ENCODE assay signal across 24 mouse cellular contexts in the genomic region with DNA sequence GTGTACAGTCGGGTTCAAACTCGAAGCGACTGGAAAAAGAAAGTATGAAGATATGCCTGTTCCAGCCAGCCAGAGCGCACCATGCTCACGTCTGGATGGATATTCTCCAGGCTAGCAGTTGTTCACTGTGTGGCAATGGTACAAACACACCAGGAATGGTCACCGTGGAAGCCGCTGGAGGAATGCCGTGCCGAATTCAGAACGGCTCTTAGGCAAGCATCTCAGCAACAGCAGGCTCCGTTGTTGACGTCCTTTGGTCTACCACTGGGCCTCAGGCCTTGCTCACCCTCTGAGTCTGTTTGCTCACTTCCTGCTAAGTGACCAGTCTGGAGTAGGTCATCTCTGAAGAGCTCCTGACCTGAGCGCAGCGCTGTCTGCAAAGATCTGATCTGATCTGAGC. TPM values are rescaled to one million over a fixed set of nuclear protein-coding genes. Genes with fewer than 3 reads are reported as not detected.
DNase-seq lines count a peak whose midpoint lies in the region; ATAC-seq and TF ChIP-seq lines count a peak whose summit lies in the region.
"Had no signal": no experiment of that assay in that cellular context is flagged by ENCODE, and none has a peak within 500 bp of the region (broad histone marks: within the 10 kb centered on the region; RNA-seq: fewer than 3 reads in every experiment).

No protein-coding gene starts in this region.

- no peak overlapping the region for H3K9ac ChIP-seq in kidney, embryonic 14.5 days (ENCODE audit: low read depth, low read length)
- peak overlapping the region; percentile 16; the same call in 1 of the 2 replicates for H3K9ac ChIP-seq in stomach, embryonic 15.5 days
- no peak overlapping the region for H3K9ac ChIP-seq in stomach, postnatal 0 days (ENCODE audit: low read length)
- H3K9ac ChIP-seq: embryonic facial prominence, embryonic 12.5 days; embryonic facial prominence, embryonic 15.5 days; forebrain, postnatal 0 days; hindbrain, embryonic 13.5 days; intestine, embryonic 15.5 days had no signal

- TF ChIP-seq CTCF in gastrocnemius, adult 2 months (IDR thresholded peaks at IDR 0.05), result no peak
- no peak for TF ChIP-seq CTCF in stomach, postnatal 0 days (IDR thresholded peaks at IDR 0.05; ENCODE audit: low read depth)

- H3K36me3 ChIP-seq in kidney, embryonic 14.5 days (ENCODE audit: control insufficient read depth, insufficient read depth, low read length), result peaks cover 9% of the 10 kb centered on the region; the same call in 1 of the 2 replicates
- H3K36me3 ChIP-seq in stomach, embryonic 15.5 days, result peaks cover 13% of the 10 kb centered on the region
- H3K36me3 ChIP-seq in stomach, postnatal 0 days (ENCODE audit: control insufficient read depth, insufficient read depth, low read length), result peaks cover 11% of the 10 kb centered on the region; the same call in 1 of the 2 replicates
- H3K36me3 ChIP-seq: hindbrain, embryonic 13.5 days had no signal

- intact Hi-C loops in gastrocnemius, adult 2 months (cut with DNase I), result no loop called here

- no peak overlapping the region for H3K4me3 ChIP-seq in gastrocnemius, adult 2 months
- H3K4me3 ChIP-seq in kidney, embryonic 14.5 days (ENCODE audit: low read length), result no peak overlapping the region
- no peak overlapping the region for H3K4me3 ChIP-seq in stomach, embryonic 15.5 days (replicated peaks)
- H3K4me3 ChIP-seq in stomach, postnatal 0 days (ENCODE audit: low read depth, low read length), result no peak overlapping the region
- H3K4me3 ChIP-seq: embryonic facial prominence, embryonic 12.5 days; embryonic facial prominence, embryonic 15.5 days; hindbrain, embryonic 10.5 days; hindbrain, embryonic 13.5 days; intestine, embryonic 15.5 days had no signal

- TF ChIP-seq EP300 in stomach, postnatal 0 days (optimal IDR thresholded peaks at IDR 0.05), result no peak

- peak overlapping the region; percentile 82 for H3K27ac ChIP-seq in gastrocnemius, adult 2 months
- H3K27ac ChIP-seq in kidney, embryonic 14.5 days (ENCODE audit: low read depth, low read length), result 0 out of 2 replicates have a peak overlapping the region, but pooled peaks have one; percentile 43
- H3K27ac ChIP-seq in stomach, embryonic 15.5 days, result peak overlapping the region; percentile 7; the same call in 1 of the 2 replicates
- H3K27ac ChIP-seq in stomach, postnatal 0 days (replicated peaks), result no peak overlapping the region
- H3K27ac ChIP-seq: embryonic facial prominence, embryonic 12.5 days; hindbrain, embryonic 10.5 days; hindbrain, embryonic 13.5 days; intestine, embryonic 15.5 days had no signal

- H3K27me3 ChIP-seq in kidney, embryonic 14.5 days (ENCODE audit: control insufficient read depth, insufficient read depth, low read length), result no peaks in the 10 kb centered on the region
- no peaks in the 10 kb centered on the region for H3K27me3 ChIP-seq in stomach, embryonic 15.5 days (replicated peaks)
- H3K27me3 ChIP-seq in stomach, postnatal 0 days (ENCODE audit: control insufficient read depth, insufficient read depth, low read length), result no peaks in the 10 kb centered on the region
- H3K27me3 ChIP-seq: CH12.LX; embryonic facial prominence, embryonic 12.5 days; embryonic facial prominence, embryonic 15.5 days; intestine, embryonic 15.5 days had no signal

- peaks cover 52% of the 10 kb centered on the region for H3K4me1 ChIP-seq in kidney, embryonic 14.5 days (ENCODE audit: control insufficient read depth, insufficient read depth, low read length)
- peaks cover 42% of the 10 kb centered on the region for H3K4me1 ChIP-seq in stomach, embryonic 15.5 days
- peaks cover 2% of the 10 kb centered on the region; the same call in 1 of the 2 replicates for H3K4me1 ChIP-seq in stomach, postnatal 0 days (replicated peaks; ENCODE audit: control insufficient read depth, insufficient read depth)

- no peak overlapping the region for H3K4me2 ChIP-seq in kidney, embryonic 14.5 days (replicated peaks; ENCODE audit: low read depth, low read length)
- H3K4me2 ChIP-seq in stomach, embryonic 15.5 days, result no peak overlapping the region
- H3K4me2 ChIP-seq in stomach, postnatal 0 days (replicated peaks; ENCODE audit: low read depth), result no peak overlapping the region
- H3K4me2 ChIP-seq: embryonic facial prominence, embryonic 12.5 days; embryonic facial prominence, embryonic 15.5 days; hindbrain, embryonic 13.5 days had no signal

- peak; percentile 45 for DNase-seq in gastrocnemius, adult 2 months
- DNase-seq in gastrocnemius, postnatal 10 days, result no peak
- no peak for DNase-seq in kidney, postnatal 10 days
- no peak for DNase-seq in stomach, postnatal 0 days (ENCODE audit: low spot score)
- DNase-seq in yolk sac, embryonic 10.5 days (ENCODE audit: low spot score), result peak; percentile 65
- DNase-seq: adrenal gland, adult 2 months; adrenal gland, postnatal 14 days; B cell, adult 2 months; cerebellum, adult 11 months; cerebellum, adult 2 months; cerebellum, adult 9-11 months; forebrain, postnatal 0 days; gastrocnemius, postnatal 14 days; heart, adult 11 months had no signal

- ATAC-seq in kidney, embryonic 14.5 days (ENCODE audit: low FRiP score, low TSS enrichment), result no peak
- no peak for ATAC-seq in stomach, embryonic 15.5 days (ENCODE audit: insufficient read depth, low FRiP score, low read depth)
- no peak for ATAC-seq in stomach, postnatal 0 days (ENCODE audit: low FRiP score, low TSS enrichment)
- ATAC-seq in megakaryocyte-erythroid progenitor cell, adult 5-6 weeks (replicated peaks; ENCODE audit: low FRiP score, low TSS enrichment, poor library complexity, severe bottlenecking), result no peak
- ATAC-seq: forebrain, embryonic 14.5 days; forebrain, postnatal 0 days; intestine, embryonic 15.5 days had no signal

- H3K9me3 ChIP-seq in kidney, embryonic 14.5 days (ENCODE audit: control insufficient read depth, low read length), result no peaks in the 10 kb centered on the region
- no peaks in the 10 kb centered on the region for H3K9me3 ChIP-seq in stomach, embryonic 15.5 days
- H3K9me3 ChIP-seq in stomach, postnatal 0 days (ENCODE audit: control insufficient read depth, low read length), result no peaks in the 10 kb centered on the region
- H3K9me3 ChIP-seq: embryonic facial prominence, embryonic 12.5 days; embryonic facial prominence, embryonic 15.5 days; hindbrain, embryonic 10.5 days; hindbrain, embryonic 13.5 days; intestine, embryonic 15.5 days had no signal

- WGBS in kidney, embryonic 14.5 days, result 85% methylated on average over 14 of the region's 14 CpGs
- 79% methylated on average over 14 of the region's 14 CpGs for WGBS in stomach, embryonic 15.5 days
- WGBS in stomach, postnatal 0 days, result 77% methylated on average over 14 of the region's 14 CpGs

RNA-seq across cellular contexts. Expression of gene Gns, which starts 53.9 kb away (rescaled TPM):
- 10 to 100 TPM; 27.3 to 34.0 TPM for total RNA-seq in gastrocnemius, adult 2 months (2021)
- 10 to 100 TPM; 43.5 to 57.5 TPM for total RNA-seq in gastrocnemius, postnatal 10 days (2021)
- 26.5 and 48.7 TPM in 2 replicates for polyA plus RNA-seq in kidney, embryonic 14.5 days (2014; fragmentation: Nextera tagmentation; extraction: Ambion mirVana)
- 39.6 and 44.2 TPM in 2 replicates for polyA plus RNA-seq in stomach, embryonic 15.5 days (2015; fragmentation: Nextera tagmentation; extraction: Ambion mirVana)
- polyA plus RNA-seq in stomach, postnatal 0 days (2015; fragmentation: Nextera tagmentation; extraction: Ambion mirVana), result 25.7 and 26.1 TPM in 2 replicates
- 21.9 and 33.9 TPM in 2 replicates for total RNA-seq in megakaryocyte-erythroid progenitor cell, adult 5-6 weeks (2014; fragmentation: Nextera tagmentation)
- 17.3 and 23.7 TPM in 2 replicates for total RNA-seq in megakaryocyte-erythroid progenitor cell, adult 5-6 weeks (2017)

RNA-seq across cellular contexts. Expression of gene Rassf3, which starts 57.3 kb away (rescaled TPM):
- 10 to 100 TPM; 29.2 to 47.3 TPM for total RNA-seq in gastrocnemius, adult 2 months (2021)
- total RNA-seq in gastrocnemius, postnatal 10 days (2021), result 10 to 100 TPM; 53.4 to 54.4 TPM
- polyA plus RNA-seq in kidney, embryonic 14.5 days (2014; fragmentation: Nextera tagmentation; extraction: Ambion mirVana), result 8.9 and 13.5 TPM in 2 replicates
- 22.4 and 25.7 TPM in 2 replicates for polyA plus RNA-seq in stomach, embryonic 15.5 days (2015; fragmentation: Nextera tagmentation; extraction: Ambion mirVana)
- 19.2 and 20.0 TPM in 2 replicates for polyA plus RNA-seq in stomach, postnatal 0 days (2015; fragmentation: Nextera tagmentation; extraction: Ambion mirVana)
- total RNA-seq in megakaryocyte-erythroid progenitor cell, adult 5-6 weeks (2014; fragmentation: Nextera tagmentation), result 6.5 and 9.7 TPM in 2 replicates
- total RNA-seq in megakaryocyte-erythroid progenitor cell, adult 5-6 weeks (2017), result 12.1 and 13.4 TPM in 2 replicates

Comparison
In these comparisons a context has a peak if more than half of its experiments do, and no peak if none do; other contexts are left out.
1. DNase-seq: peak in gastrocnemius, adult 2 months (single experiment) and yolk sac, embryonic 10.5 days (single experiment); none in gastrocnemius, postnatal 10 days (single experiment), kidney, postnatal 10 days (single experiment) and stomach, postnatal 0 days (single experiment).